Mouse (Mus musculus) spleen, postnatal 36 days (tissue): Measurements from ENCODE around the gene Itgae.

Experiments
- DNase-seq, 2 experiments: peaks; one replicate each; pipeline ENCODE4 v3.0.0; 2022; ENCODE audit warnings: low spot score in 2 of 2, mixed read lengths in 1 of 2

Gene Itgae

GRCm38 (mm10) chr11:73194444-73194843, 104.1 kb downstream of the Itgae start:
- DNase-seq, result no peak
